Mouse (Mus musculus) intestine, postnatal 0 days (tissue): ENCODE data around the gene Ankrd11. TPM values are rescaled to one million over a fixed set of nuclear protein-coding genes. Genes with fewer than 3 reads are reported as not detected.

Experiments used
- ATAC-seq: fragments of 200-750 bp; cut with Nextera tagmentation; 2 replicates; pipeline ENCODE4 v1.8.0; 2017; ENCODE audit warnings: mild to moderate bottlenecking, moderate TSS enrichment, moderate library complexity
- H3K27ac ChIP-seq: fragments of 300-500 bp; sonication (generic); 2 replicates; pipeline ENCODE4 v1.5.1; 2014; ENCODE audit warnings: mild to moderate bottlenecking, low read depth, low read length, moderate library complexity
- H3K27me3 ChIP-seq: fragments of 300-500 bp; sonication (generic); replicated peaks from 2 replicates; pipeline ENCODE4 v1.6.1; 2014; ENCODE audit warnings: low read length, mixed read lengths; ENCODE audit not compliant: control insufficient read depth, insufficient read depth
- H3K36me3 ChIP-seq: fragments of 300-500 bp; sonication (generic); 2 replicates; pipeline ENCODE4 v1.6.1; 2014; ENCODE audit warnings: mild to moderate bottlenecking, moderate library complexity; ENCODE audit not compliant: control insufficient read depth, insufficient read depth
- H3K4me1 ChIP-seq: fragments of 300-500 bp; sonication (generic); replicated peaks from 2 replicates; pipeline ENCODE4 v1.6.1; 2014; ENCODE audit warnings: antibody characterized with exemption, low read length, mixed read lengths; ENCODE audit not compliant: control insufficient read depth, insufficient read depth
- H3K4me2 ChIP-seq: fragments of 300-500 bp; sonication (generic); replicated peaks from 2 replicates; pipeline ENCODE4 v1.6.1; 2014; ENCODE audit warnings: low read depth, mild to moderate bottlenecking, moderate library complexity
- H3K4me3 ChIP-seq: fragments of 300-500 bp; sonication (generic); 2 replicates; pipeline ENCODE4 v1.5.1; 2014; ENCODE audit warnings: low read depth, low read length
- H3K9ac ChIP-seq: fragments of 300-500 bp; sonication (generic); 2 replicates; pipeline ENCODE4 v1.6.1; 2014; ENCODE audit warnings: mild to moderate bottlenecking, low read depth, low read length
- H3K9me3 ChIP-seq: fragments of 300-500 bp; sonication (generic); 2 replicates; pipeline ENCODE4 v1.6.1; 2016; ENCODE audit warnings: mixed run types; ENCODE audit not compliant: control insufficient read depth
- CTCF ChIP-seq: sonication (generic); IDR thresholded peaks from 2 replicates; pipeline ENCODE4 v1.5.1; 2016; ENCODE audit warnings: low read depth, mild to moderate bottlenecking, control low read depth, antibody characterized with exemption, moderate library complexity
- WGBS: fragments of 180-500 bp; shearing (Covaris S2); extraction: QIAGEN DNeasy Blood & Tissue Kit; methylation state at CpG from one replicate; pipeline ENCODE4 v1.1.7; 2014; 5-methylcytosine and 5-hydroxymethylcytosine counted together
- polyA plus RNA-seq: library from polyadenylated mRNA; unstranded; fragments of >200 nt; fragmentation: Nextera tagmentation; extraction: Ambion mirVana; gene quantifications from 2 replicates; pipeline ENCODE4 v1.2.1, GENCODE M21; 2015

The Ankrd11 gene
- polyA plus RNA-seq, 1 experiment from 2014 or later, result 41.2 TPM

GRCm38 (mm10) chr8:122949701-122950100, 92.4 kb downstream of the Ankrd11 start:
- Histone ChIP-seq H3K4me2 (no peak overlapping the region), H3K9ac (no peak overlapping the region), H3K27me3 (no peaks in the 10 kb centered on the region), H3K36me3 (no peaks in the 10 kb centered on the region), H3K4me3 (no peak overlapping the region), H3K27ac (no peak overlapping the region), H3K9me3 (no peaks in the 10 kb centered on the region), H3K4me1 (no peaks in the 10 kb centered on the region; the same call in 1 of the 2 replicates)
- TF ChIP-seq CTCF, result no peak
- ATAC-seq, result no peak
- WGBS, result 66% methylated on average over 5 of the region's 5 CpGs

GRCm38 (mm10) chr8:122945775-122946174, 96.3 kb downstream of the Ankrd11 start:
- WGBS, result 58% methylated on average over 2 of the region's 2 CpGs
- TF ChIP-seq CTCF, result no peak
- Histone ChIP-seq H3K27ac (0 out of 2 replicates have a peak overlapping the region, but pooled peaks have one; percentile 15), H3K4me3 (no peak overlapping the region), H3K9me3 (no peaks in the 10 kb centered on the region), H3K9ac (no peak overlapping the region), H3K36me3 (no peaks in the 10 kb centered on the region; the same call in 1 of the 2 replicates), H3K27me3 (no peaks in the 10 kb centered on the region), H3K4me1 (peaks cover 2% of the 10 kb centered on the region; the same call in 1 of the 2 replicates), H3K4me2 (no peak overlapping the region)
- peak; percentile 61; the same call in 1 of the 2 replicates for ATAC-seq

- ATAC-seq, result no peak
- H3K4me2 ChIP-seq, result no peak overlapping the region
- no peak overlapping the region for H3K27ac ChIP-seq
These were observed 99.0 kb downstream of the Ankrd11 start for GRCm38 (mm10) chr8:122942803-122943713.

GRCm38 (mm10) chr8:122938591-122938990, 103.5 kb downstream of the Ankrd11 start:
- Histone ChIP-seq H3K27me3 (no peaks in the 10 kb centered on the region), H3K36me3 (no peaks in the 10 kb centered on the region; the same call in 1 of the 2 replicates), H3K9me3 (no peaks in the 10 kb centered on the region), H3K27ac (no peak overlapping the region), H3K4me1 (peaks cover 11% of the 10 kb centered on the region; the same call in 1 of the 2 replicates), H3K9ac (no peak overlapping the region), H3K4me2 (no peak overlapping the region), H3K4me3 (no peak overlapping the region)
- no peak for ATAC-seq
- WGBS, result 33% methylated on average over 4 of the region's 4 CpGs
- no peak for TF ChIP-seq CTCF

More at GRCm38 (mm10) chr8:122942803-122943713, 99.0 kb downstream of the Ankrd11 start:
- peak; percentile 62 for TF ChIP-seq CTCF
- Histone ChIP-seq H3K27me3 (no peaks in the 10 kb centered on the region), H3K36me3 (no peaks in the 10 kb centered on the region; the same call in 1 of the 2 replicates), H3K9ac (no peak overlapping the region), H3K9me3 (no peaks in the 10 kb centered on the region), H3K4me3 (no peak overlapping the region), H3K4me1 (peaks cover 2% of the 10 kb centered on the region; the same call in 1 of the 2 replicates)
- WGBS, result 65% methylated on average over 9 of the region's 9 CpGs

- Histone ChIP-seq H3K27ac (no peak overlapping the region), H3K9ac (no peak overlapping the region), H3K27me3 (no peaks in the 10 kb centered on the region), H3K36me3 (no peaks in the 10 kb centered on the region; the same call in 1 of the 2 replicates), H3K4me3 (no peak overlapping the region), H3K9me3 (no peaks in the 10 kb centered on the region), H3K4me2 (no peak overlapping the region), H3K4me1 (peaks cover 11% of the 10 kb centered on the region; the same call in 1 of the 2 replicates)
- WGBS, result 78% methylated on average over 3 of the region's 3 CpGs
- ATAC-seq, result no peak
- no peak for TF ChIP-seq CTCF
These were observed 103.9 kb downstream of the Ankrd11 start for GRCm38 (mm10) chr8:122938170-122938569.

- H3K9me3 ChIP-seq, result no peaks in the 10 kb centered on the region
- no peak overlapping the region for H3K4me2 ChIP-seq
- no peak for TF ChIP-seq CTCF
- no peak overlapping the region for H3K4me3 ChIP-seq
- peaks cover 9% of the 10 kb centered on the region; the same call in 1 of the 2 replicates for H3K4me1 ChIP-seq
- 56% methylated on average over 2 of the region's 2 CpGs for WGBS
- no peak overlapping the region for H3K27ac ChIP-seq
- no peak for ATAC-seq
- no peaks in the 10 kb centered on the region; the same call in 1 of the 2 replicates for H3K36me3 ChIP-seq
- H3K9ac ChIP-seq, result no peak overlapping the region
- H3K27me3 ChIP-seq, result no peaks in the 10 kb centered on the region
These were observed 104.5 kb downstream of the Ankrd11 start for GRCm38 (mm10) chr8:122937545-122938053.
